Mouse (Mus musculus) left cerebral cortex, adult 2 months (tissue): Measurements from ENCODE around the gene Zfp639. TPM values are rescaled to one million over a fixed set of nuclear protein-coding genes. Genes with fewer than 3 reads are reported as not detected.

Experiments used
- DNase-seq, 2 experiments: peaks; one replicate each; pipeline ENCODE4 v3.0.0; 2021 to 2022; ENCODE audit warnings: low spot score in 2 of 2, mixed read lengths in 1 of 2; ENCODE audit errors: extremely low spot score in 1 of 2
- H3K27ac ChIP-seq: fragments of 200-600 bp; 2 replicates; pipeline ENCODE4 v1.8.1; 2022
- H3K4me3 ChIP-seq: fragments of 200-600 bp; 2 replicates; pipeline ENCODE4 v1.8.1; 2022
- CTCF ChIP-seq: fragments of 200-600 bp; IDR thresholded peaks from 2 replicates; pipeline ENCODE4 v1.8.1; 2022; ENCODE audit warnings: antibody characterized with exemption, mild to moderate bottlenecking, moderate library complexity
- intact Hi-C: fragments of 180-260 bp; cut with DNase I; formaldehyde crosslinking; loops from one replicate; pipeline ENCODE4 v1.15.1; 2025
- total RNA-seq, 2 experiments: library from RNA; stranded (reverse); gene quantifications; 2 replicates each; pipeline ENCODE4 v1.2.3; 2021

Zfp639 gene
- total RNA-seq, 2 experiments from 2014 or later, result 36.1 to 37.0 TPM

DNA sequence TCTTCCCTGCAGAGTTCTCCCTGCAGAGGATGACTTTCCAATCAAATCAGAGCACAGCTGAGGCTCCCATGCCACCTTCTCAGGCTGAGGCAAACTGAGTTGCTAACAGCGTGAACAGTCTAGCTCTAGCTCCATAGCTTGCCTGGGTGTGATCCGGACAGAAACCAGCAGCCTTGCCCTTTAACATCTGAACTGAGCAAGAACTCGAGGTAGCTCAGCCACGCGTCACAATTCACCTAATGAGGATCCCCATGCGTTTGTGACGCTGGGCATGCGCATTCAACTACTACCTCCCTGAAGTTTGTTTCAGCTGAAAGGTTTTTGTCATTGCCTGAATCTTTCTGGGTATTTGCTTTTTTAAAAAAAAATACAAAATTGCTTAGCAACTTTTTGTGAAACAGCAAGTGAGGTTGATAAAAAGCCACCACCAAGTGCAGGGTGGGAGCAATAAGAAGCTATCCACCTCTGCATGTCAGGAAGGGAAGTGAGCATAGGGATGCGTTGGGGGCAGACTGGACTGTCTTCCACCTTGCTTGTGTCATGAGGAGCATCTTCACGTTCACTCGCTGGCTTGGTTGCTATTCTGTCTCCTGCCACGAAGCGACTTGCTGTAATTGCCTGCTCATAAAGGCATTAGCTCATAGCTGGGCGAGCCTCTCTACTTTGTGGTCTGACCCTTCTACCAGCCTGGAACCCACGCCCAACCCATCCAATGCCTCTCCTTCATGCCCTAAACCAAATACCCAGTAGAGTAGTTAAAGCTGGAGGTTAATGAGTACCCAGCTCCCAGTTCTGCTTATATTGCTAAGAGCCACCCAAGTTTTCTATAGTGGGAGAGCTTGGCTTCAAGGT is 19.8 kb upstream of the Zfp639 start:
- no peak for DNase-seq
- H3K27ac ChIP-seq, result no peak overlapping the region
- intact Hi-C loops, result no loop called here
- H3K4me3 ChIP-seq, result no peak overlapping the region
- no peak for TF ChIP-seq CTCF

DNA sequence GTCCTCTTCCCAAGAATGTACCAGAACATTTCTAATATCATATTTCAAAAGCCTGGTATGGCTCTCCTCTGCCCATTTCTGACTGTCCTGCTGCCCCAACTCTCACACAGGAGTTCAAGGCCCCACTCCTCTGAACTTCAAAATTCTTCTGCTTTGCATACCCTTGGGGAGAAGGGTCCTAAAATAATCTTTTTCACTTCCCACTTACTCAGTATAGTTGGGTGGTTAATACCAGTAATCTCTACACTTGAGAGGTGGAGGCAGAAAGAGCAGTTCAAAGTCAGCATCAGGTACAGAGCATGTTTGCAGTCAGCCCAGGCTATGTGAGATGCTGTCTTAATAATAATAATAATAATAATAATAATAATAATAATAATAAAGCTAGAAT is 19.1 kb upstream of the Zfp639 start:
- no peak overlapping the region for H3K27ac ChIP-seq
- no peak overlapping the region for H3K4me3 ChIP-seq
- no peak for TF ChIP-seq CTCF
- no peak for DNase-seq
- intact Hi-C loops, result no loop called here

DNA sequence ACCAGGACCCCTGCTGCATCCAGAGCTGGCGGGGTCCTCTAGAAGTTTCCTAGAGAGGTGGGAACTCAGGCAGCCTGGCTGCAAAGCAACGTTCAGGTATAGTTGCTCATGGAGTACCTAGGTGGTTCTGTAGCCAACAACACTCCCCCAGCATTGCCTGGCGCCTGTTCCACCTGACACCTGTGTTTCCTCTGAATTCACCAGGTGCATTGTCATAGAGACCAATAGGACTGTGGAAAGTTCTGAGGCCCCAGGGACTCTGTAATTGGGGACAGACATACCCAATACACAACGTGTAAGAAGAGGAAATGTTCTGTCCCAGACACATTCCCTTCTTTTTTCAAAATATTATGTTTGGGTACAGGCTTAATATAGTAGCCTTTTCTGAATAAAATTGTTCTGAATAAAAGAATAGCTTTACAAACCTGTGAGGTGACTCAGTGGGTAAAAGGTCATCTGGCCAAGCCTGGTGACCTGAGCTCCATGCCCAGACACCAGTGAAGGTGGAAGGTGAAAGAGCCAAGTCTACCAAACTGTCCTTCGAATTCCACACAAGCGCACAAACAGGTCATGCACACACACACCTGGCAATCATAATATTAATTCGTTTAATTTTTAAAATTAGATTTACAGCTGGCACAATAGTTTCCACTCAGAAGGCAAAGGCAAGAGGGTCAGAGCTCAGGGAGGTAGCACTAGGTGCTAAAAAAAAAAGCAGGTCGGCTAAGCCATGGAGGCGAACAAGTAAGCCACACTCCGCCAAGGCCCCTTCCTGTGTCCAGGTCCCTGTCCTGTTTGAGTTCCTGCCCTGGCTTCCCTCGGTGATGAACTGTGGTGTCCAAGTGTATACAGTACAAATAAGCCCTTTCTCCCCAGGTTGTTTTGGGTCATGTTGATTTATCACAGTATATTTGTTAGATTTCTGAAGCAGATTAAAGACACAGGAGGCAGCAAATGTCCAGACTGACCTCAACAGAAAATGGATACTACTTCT is 17.7 kb upstream of the Zfp639 start, which contains the start of gene Kcnmb3:
Gene Kcnmb3, minus strand, starts transcription at position 135 of the 994 bp plus-strand sequence.
- intact Hi-C loops, result no loop called here
- Histone ChIP-seq H3K27ac (no peak within 1 kb of the TSS), H3K4me3 (no peak within 1 kb of the TSS)
- TF ChIP-seq CTCF, result no peak
- no peak for DNase-seq

GRCm38 (mm10) chr3:32494387-32495087 is 15.5 kb upstream of the Zfp639 start:
- Histone ChIP-seq H3K4me3 (no peak overlapping the region), H3K27ac (no peak overlapping the region)
- peak; percentile 10 for TF ChIP-seq CTCF
- no peak for DNase-seq
- intact Hi-C loops, result no loop called here

DNA sequence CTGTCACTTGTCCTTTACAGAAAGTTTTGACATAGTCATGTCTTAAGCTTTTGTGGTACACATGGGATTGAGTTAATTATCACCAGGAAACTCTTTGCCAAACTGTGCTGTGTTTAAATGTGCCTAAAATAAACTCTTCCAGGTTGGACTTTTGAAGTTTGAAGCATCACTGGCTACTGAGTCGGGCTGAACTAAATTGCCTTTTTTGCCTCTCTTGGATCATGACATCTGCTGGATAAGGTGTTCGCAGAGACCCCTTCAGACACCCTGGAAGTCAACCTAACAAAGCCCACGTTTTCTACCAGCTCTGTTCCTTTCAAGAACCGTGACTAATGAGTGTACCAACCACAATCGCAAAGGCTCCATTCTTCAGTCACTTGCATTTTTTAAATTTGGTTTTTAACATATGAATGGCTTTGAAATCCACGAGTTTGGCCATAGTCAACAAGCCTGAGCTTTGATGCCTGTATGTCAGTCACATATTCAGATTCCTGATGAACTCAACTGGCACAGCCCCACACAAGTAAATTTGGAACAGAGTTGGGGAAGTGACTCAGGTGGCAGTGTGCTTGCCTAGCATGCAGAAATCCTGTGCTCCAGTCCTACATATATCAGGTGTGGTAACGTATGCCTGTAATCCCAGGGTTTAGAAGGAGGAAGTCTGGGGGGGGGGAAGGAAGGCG is 14.8 kb upstream of the Zfp639 start:
- no peak for TF ChIP-seq CTCF
- no peak for DNase-seq
- Histone ChIP-seq H3K27ac (no peak overlapping the region), H3K4me3 (no peak overlapping the region)
- intact Hi-C loops, result no loop called here

DNA sequence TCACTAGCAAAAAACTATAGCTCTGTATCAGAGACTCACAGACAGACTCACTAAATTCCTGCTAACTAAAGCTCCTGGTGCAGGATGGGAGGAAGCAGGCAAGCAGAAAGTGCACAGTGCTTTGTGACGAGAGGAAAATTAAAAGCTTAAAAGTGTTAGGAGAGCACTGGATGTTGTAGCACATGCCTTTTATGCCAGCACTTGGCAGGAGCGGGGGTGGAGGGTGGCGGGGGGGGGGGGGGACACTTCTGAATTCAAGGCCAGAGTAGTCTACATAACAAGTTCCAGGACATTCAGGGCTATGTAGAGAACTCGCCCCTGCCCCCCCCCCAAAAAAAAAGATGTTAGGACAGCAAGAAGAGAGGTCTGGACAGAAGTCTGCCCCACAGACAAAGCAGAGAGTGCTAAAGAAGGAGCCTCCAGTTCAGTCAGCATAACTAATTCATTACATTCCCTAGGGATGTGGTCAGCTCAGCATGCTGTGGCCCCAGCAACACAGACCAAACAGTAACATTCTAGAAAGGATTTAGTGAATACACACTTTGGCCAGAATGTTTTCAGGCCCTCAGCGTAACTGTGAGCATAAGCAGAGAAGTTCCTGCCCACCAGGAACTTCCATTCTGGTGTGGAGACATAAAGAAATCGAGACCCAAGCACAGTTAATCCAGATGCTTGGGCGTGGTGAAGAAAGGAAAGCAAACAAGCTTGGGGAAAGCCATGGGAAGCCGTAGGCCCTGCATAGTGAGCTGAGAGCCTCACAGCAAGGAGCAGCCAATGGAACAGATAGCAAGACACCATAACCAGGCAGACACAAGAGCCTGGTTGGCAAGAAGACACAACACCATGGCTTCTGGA is 14.0 kb upstream of the Zfp639 start:
- DNase-seq, result no peak
- intact Hi-C loops, result no loop called here
- no peak for TF ChIP-seq CTCF
- H3K27ac ChIP-seq, result no peak overlapping the region
- no peak overlapping the region for H3K4me3 ChIP-seq

GRCm38 (mm10) chr3:32496711-32497070 is 13.4 kb upstream of the Zfp639 start:
- no peak for TF ChIP-seq CTCF
- DNase-seq, result no peak
- Histone ChIP-seq H3K4me3 (no peak overlapping the region), H3K27ac (no peak overlapping the region)
- intact Hi-C loops, result no loop called here

DNA sequence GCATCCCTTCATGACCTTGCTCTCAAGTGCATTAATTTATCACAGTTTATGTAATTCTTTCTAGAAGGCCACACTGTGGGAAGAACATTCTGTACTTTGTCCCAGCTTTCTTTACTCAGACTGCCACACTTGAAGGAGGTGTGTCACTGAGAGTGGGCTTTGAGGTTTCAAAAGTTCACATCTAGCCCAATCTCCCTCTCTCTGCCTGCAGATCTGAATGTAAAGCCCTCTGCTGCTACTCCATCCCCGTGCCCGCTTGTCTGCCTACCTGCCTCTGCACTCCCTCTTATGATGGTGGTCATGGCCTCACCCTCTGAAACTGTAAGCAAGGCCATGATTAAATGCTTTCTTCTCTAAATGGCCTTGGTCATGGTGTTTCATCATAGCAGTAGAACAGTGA is 9.7 kb upstream of the Zfp639 start:
- H3K27ac ChIP-seq, result no peak overlapping the region
- intact Hi-C loops, result no loop called here
- no peak for DNase-seq
- no peak for TF ChIP-seq CTCF
- H3K4me3 ChIP-seq, result no peak overlapping the region

DNA sequence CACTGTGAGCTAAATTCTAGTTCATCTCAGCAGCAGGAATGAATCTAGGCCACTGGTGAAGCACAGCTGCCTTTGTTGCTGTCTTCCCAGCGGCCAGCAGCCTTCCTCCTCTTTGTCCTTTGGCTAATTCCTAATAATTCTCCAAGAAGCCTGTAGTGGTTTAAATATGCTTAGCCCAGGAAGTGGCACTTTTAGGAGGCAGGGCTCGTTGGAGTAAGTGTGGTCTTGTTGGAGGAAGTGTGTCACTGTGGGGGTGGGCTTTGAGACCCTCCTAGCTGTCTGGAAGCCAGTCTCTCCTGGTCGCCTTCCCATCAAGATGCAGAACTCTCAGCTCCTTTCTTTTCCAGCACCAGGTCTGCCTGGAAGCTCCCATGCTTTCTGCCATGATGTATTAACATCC is 4.2 kb upstream of the Zfp639 start:
- DNase-seq, result no peak
- Histone ChIP-seq H3K27ac (no peak overlapping the region), H3K4me3 (no peak overlapping the region)
- intact Hi-C loops, result loop anchor here (5.0 kb wide), 2 partner anchors 34 to 714 kb away; no protein-coding TSS in a partner anchor
- no peak for TF ChIP-seq CTCF
